Mouse (Mus musculus) myocyte (in vitro differentiated cells): ENCODE data around the gene Cdh6. TPM values are rescaled to one million over a fixed set of nuclear protein-coding genes. Genes with fewer than 3 reads are reported as not detected.

Experiments used
- H3K27me3 ChIP-seq: one replicate; pipeline ENCODE4 v1.6.1; 2011; ENCODE audit not compliant: control insufficient read depth, insufficient read depth, insufficient read length
- H3K36me3 ChIP-seq: one replicate; pipeline ENCODE4 v1.6.1; 2011; ENCODE audit not compliant: control insufficient read depth, insufficient read depth
- H3K4me2 ChIP-seq: one replicate; pipeline ENCODE4 v1.6.1; 2011; ENCODE audit warnings: low read depth, control low read depth
- H3K4me3 ChIP-seq: one replicate; pipeline ENCODE4 v1.5.1; 2011; ENCODE audit warnings: mild to moderate bottlenecking, control low read depth, moderate library complexity
- H3K79me2 ChIP-seq: one replicate; pipeline ENCODE4 v1.6.1; 2011; ENCODE audit not compliant: control insufficient read depth, insufficient read depth
- H3ac ChIP-seq: one replicate; pipeline ENCODE4 v1.6.1; 2011; ENCODE audit not compliant: control insufficient read depth, insufficient read length
- CEBPB ChIP-seq: IDR thresholded peaks from 2 replicates; pipeline ENCODE4 v1.6.1; 2011; ENCODE audit warnings: mild to moderate bottlenecking, moderate library complexity; ENCODE audit not compliant: poor library complexity, insufficient read depth, severe bottlenecking
- E2F4 ChIP-seq: IDR thresholded peaks from one replicate; pipeline ENCODE4 v1.6.1; 2011; ENCODE audit warnings: mild to moderate bottlenecking, control low read depth, moderate library complexity; ENCODE audit not compliant: insufficient read depth
- MAX ChIP-seq: IDR thresholded peaks from one replicate; pipeline ENCODE4 v1.6.1; 2011; ENCODE audit warnings: low read depth, mild to moderate bottlenecking, control low read depth
- MYOD1 ChIP-seq, 3 experiments: IDR thresholded peaks; one replicate each; pipeline ENCODE4 v1.6.1; 2011; ENCODE audit warnings: control low read depth in 2 of 3, low read depth in 2 of 3, mild to moderate bottlenecking in 2 of 3, moderate library complexity in 1 of 3; ENCODE audit not compliant: insufficient read length in 2 of 3, control insufficient read depth in 1 of 3
- MYOG ChIP-seq, 3 experiments: IDR thresholded peaks; one replicate each; pipeline ENCODE4 v1.6.1; 2011; ENCODE audit warnings: control low read depth in 2 of 3, low read depth in 2 of 3, mild to moderate bottlenecking in 2 of 3; ENCODE audit not compliant: insufficient read length in 2 of 3, control insufficient read depth in 1 of 3, insufficient read depth in 1 of 3
- POLR2A ChIP-seq: IDR thresholded peaks from one replicate; pipeline ENCODE4 v1.6.1; 2011; ENCODE audit warnings: low read depth, mild to moderate bottlenecking, control low read depth, moderate library complexity; ENCODE audit not compliant: insufficient read length
- POLR2AphosphoS2 ChIP-seq: IDR thresholded peaks from one replicate; pipeline ENCODE4 v1.6.1; 2011; ENCODE audit warnings: low read depth, control low read depth; ENCODE audit not compliant: insufficient read length
- REST ChIP-seq: IDR thresholded peaks from one replicate; pipeline ENCODE4 v1.6.1; 2011; ENCODE audit warnings: mild to moderate bottlenecking, control low read depth, moderate library complexity; ENCODE audit not compliant: insufficient read depth, insufficient read length
- SRF ChIP-seq: IDR thresholded peaks from one replicate; pipeline ENCODE4 v1.6.1; 2011; ENCODE audit warnings: low read depth; ENCODE audit not compliant: control insufficient read depth, insufficient read length
- TCF12 ChIP-seq: IDR thresholded peaks from one replicate; pipeline ENCODE4 v1.6.1; 2011; ENCODE audit warnings: mild to moderate bottlenecking, control low read depth; ENCODE audit not compliant: poor library complexity, insufficient read depth, severe bottlenecking
- TCF3 ChIP-seq: IDR thresholded peaks from one replicate; pipeline ENCODE4 v1.6.1; 2011; ENCODE audit warnings: low read depth, control low read depth; ENCODE audit not compliant: insufficient read length
- USF1 ChIP-seq: IDR thresholded peaks from one replicate; pipeline ENCODE4 v1.6.1; 2011; ENCODE audit warnings: low read depth, mild to moderate bottlenecking, control low read depth, moderate library complexity
- polyA plus RNA-seq: library from polyadenylated mRNA; unstranded; fragments of >200 nt; fragmentation: generic; extraction: Trizol; gene quantifications from one replicate; pipeline ENCODE4 v1.2.1, GENCODE M21; 2012; ENCODE audit warnings: missing spikeins

Cdh6 gene
- polyA plus RNA-seq, 1 experiment: 0.02 TPM

DNA sequence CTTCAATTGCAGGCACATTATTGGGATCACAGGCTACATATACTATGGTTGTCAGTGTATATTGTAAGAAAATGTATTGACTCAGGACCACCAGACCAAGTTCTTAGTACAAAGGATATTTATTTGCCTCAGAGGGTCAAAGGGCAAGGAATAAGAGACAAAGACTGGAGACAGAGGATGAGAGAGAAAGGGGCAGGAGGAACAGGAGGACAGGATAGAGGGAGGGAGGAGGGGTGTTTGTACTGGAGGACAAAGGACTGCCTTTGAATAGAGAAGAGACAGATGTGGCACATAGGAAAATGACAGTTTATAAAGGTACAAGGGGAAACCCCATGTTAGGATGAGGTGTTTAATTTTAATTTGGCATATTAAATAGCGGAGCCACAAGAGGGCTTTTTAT is 39.5 kb upstream of the Cdh6 start:
- H3K79me2 ChIP-seq: no peaks in the 10 kb centered on the region
- no peaks in the 10 kb centered on the region for H3K36me3 ChIP-seq
- no peaks in the 10 kb centered on the region for H3K27me3 ChIP-seq
- no peak overlapping the region for H3K4me3 ChIP-seq
- H3ac ChIP-seq: no peak overlapping the region
- H3K4me2 ChIP-seq: no peak overlapping the region
- TF ChIP-seq CEBPB: no peak
- no peak for TF ChIP-seq USF1
- no peak for TF ChIP-seq REST
- no peak for TF ChIP-seq TCF3
- TF ChIP-seq SRF: no peak
- no peak for TF ChIP-seq MYOD1 (IDR thresholded peaks at IDR 0.05; ENCODE audit: control insufficient read depth in 1 of 3, insufficient read length in 2 of 3, low read depth in 2 of 3)
- TF ChIP-seq MYOG (IDR thresholded peaks at IDR 0.05; ENCODE audit: control insufficient read depth in 1 of 3, insufficient read depth in 1 of 3, insufficient read length in 2 of 3, low read depth in 2 of 3): no peak
- TF ChIP-seq MAX: no peak
- TF ChIP-seq E2F4: no peak
- no peak for TF ChIP-seq TCF12
- TF ChIP-seq POLR2A: no peak
- TF ChIP-seq POLR2AphosphoS2: no peak

- TF ChIP-seq REST (no peak), MAX (no peak), MYOG (IDR thresholded peaks at IDR 0.05; ENCODE audit: control insufficient read depth in 1 of 3, insufficient read depth in 1 of 3, insufficient read length in 2 of 3, low read depth in 2 of 3) (no peak), CEBPB (no peak), MYOD1 (IDR thresholded peaks at IDR 0.05; ENCODE audit: control insufficient read depth in 1 of 3, insufficient read length in 2 of 3, low read depth in 2 of 3) (no peak), E2F4 (no peak), TCF12 (no peak)
- H3K36me3 ChIP-seq: no peaks in the 10 kb centered on the region
- H3ac ChIP-seq: no peak overlapping the region
- H3K4me2 ChIP-seq: no peak overlapping the region
- no peaks in the 10 kb centered on the region for H3K27me3 ChIP-seq
- no peaks in the 10 kb centered on the region for H3K79me2 ChIP-seq
- H3K4me3 ChIP-seq: no peak overlapping the region
These were observed 38.7 kb upstream of the Cdh6 start for GRCm38 (mm10) chr15:13212027-13212685.

GRCm38 (mm10) chr15:13210186-13210585 is 36.7 kb upstream of the Cdh6 start:
- no peak for TF ChIP-seq MAX
- no peak for TF ChIP-seq SRF
- no peak for TF ChIP-seq CEBPB
- no peak for TF ChIP-seq POLR2A
- no peak for TF ChIP-seq E2F4
- no peak for TF ChIP-seq POLR2AphosphoS2
- no peak for TF ChIP-seq MYOD1 (IDR thresholded peaks at IDR 0.05; ENCODE audit: control insufficient read depth in 1 of 3, insufficient read length in 2 of 3, low read depth in 2 of 3)
- no peak for TF ChIP-seq TCF12
- no peak for TF ChIP-seq MYOG (IDR thresholded peaks at IDR 0.05; ENCODE audit: control insufficient read depth in 1 of 3, insufficient read depth in 1 of 3, insufficient read length in 2 of 3, low read depth in 2 of 3)
- no peak for TF ChIP-seq USF1
- no peak for TF ChIP-seq TCF3
- no peak for TF ChIP-seq REST
- Histone ChIP-seq H3K4me2 (no peak overlapping the region), H3K79me2 (no peaks in the 10 kb centered on the region)

DNA sequence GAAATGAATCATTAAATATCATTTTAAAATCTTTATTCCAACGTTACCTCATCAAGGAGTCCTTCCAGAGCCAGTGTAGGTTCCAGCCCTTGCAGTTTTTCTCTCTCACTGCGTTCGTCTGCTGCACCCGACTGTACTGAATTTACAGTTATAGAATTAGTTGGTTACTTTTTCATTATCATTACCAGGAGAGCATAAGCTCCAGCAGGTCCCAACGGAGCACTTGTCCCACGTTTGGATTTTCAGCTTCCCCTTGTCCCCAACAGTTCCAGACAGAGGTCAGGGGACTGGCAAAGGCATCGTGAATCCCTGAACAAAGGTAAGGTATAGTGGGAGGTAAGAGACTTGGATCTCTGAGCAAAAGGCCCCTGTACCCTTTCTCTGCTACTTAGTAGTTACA is 35.2 kb upstream of the Cdh6 start:
- H3K4me2 ChIP-seq: no peak overlapping the region
- H3K27me3 ChIP-seq: no peaks in the 10 kb centered on the region
- H3ac ChIP-seq: no peak overlapping the region
- H3K4me3 ChIP-seq: no peak overlapping the region
- H3K79me2 ChIP-seq: no peaks in the 10 kb centered on the region
- H3K36me3 ChIP-seq: no peaks in the 10 kb centered on the region
- no peak for TF ChIP-seq MAX
- no peak for TF ChIP-seq REST
- TF ChIP-seq MYOD1 (IDR thresholded peaks at IDR 0.05; ENCODE audit: control insufficient read depth in 1 of 3, insufficient read length in 2 of 3, low read depth in 2 of 3): no peak
- TF ChIP-seq USF1: no peak
- TF ChIP-seq TCF3: no peak
- TF ChIP-seq TCF12: no peak

More at GRCm38 (mm10) chr15:13210186-13210585, 36.7 kb upstream of the Cdh6 start:
- H3K27me3 ChIP-seq: no peaks in the 10 kb centered on the region
- H3ac ChIP-seq: no peak overlapping the region
- H3K36me3 ChIP-seq: no peaks in the 10 kb centered on the region
- no peak overlapping the region for H3K4me3 ChIP-seq

- Histone ChIP-seq H3K27me3 (no peaks in the 10 kb centered on the region), H3K4me3 (no peak overlapping the region), H3K36me3 (no peaks in the 10 kb centered on the region), H3K4me2 (no peak overlapping the region), H3K79me2 (no peaks in the 10 kb centered on the region), H3ac (no peak overlapping the region)
- TF ChIP-seq TCF12: no peak
- no peak for TF ChIP-seq REST
- TF ChIP-seq MYOD1 (IDR thresholded peaks at IDR 0.05; ENCODE audit: control insufficient read depth in 1 of 3, insufficient read length in 2 of 3, low read depth in 2 of 3): no peak
These were observed 22.8 kb upstream of the Cdh6 start for GRCm38 (mm10) chr15:13196237-13196636.
